Comparison of ENCODE assay signal across 11 mouse cellular contexts in genomic region chr1:192778869-192779514, GRCm38 (mm10). TPM values are rescaled to one million over a fixed set of nuclear protein-coding genes. Genes with fewer than 3 reads are reported as not detected.
DNase-seq lines count a peak whose midpoint lies in the region; ATAC-seq and TF ChIP-seq lines count a peak whose summit lies in the region.
"Had no signal": no experiment of that assay in that cellular context is flagged by ENCODE, and none has a peak within 500 bp of the region (broad histone marks: within the 10 kb centered on the region; RNA-seq: fewer than 3 reads in every experiment).

No protein-coding gene starts in this region.

- DNase-seq in forebrain, postnatal 0 days, result peak; percentile 18
- DNase-seq in lung, postnatal 10 days, result peak; percentile 26
- DNase-seq in lung, adult 2 months, result no peak
- peak; percentile 34 for DNase-seq in kidney, postnatal 14 days
- DNase-seq in midbrain, postnatal 0 days (ENCODE audit: low spot score), result no peak
- no peak for DNase-seq in adrenal gland, adult 2 months
- DNase-seq in layer of hippocampus, postnatal 25 days (ENCODE audit: extremely low spot score in 1 of 2, low spot score in 1 of 2), result no peak
- DNase-seq: adrenal gland, postnatal 10 days had no signal

- WGBS in forebrain, postnatal 0 days, result 59% methylated on average over 6 of the region's 6 CpGs
- WGBS in forebrain, embryonic 13.5 days, result 71% methylated on average over 6 of the region's 6 CpGs
- 37% methylated on average over 6 of the region's 6 CpGs for WGBS in lung, adult 2 months
- 57% methylated on average over 6 of the region's 6 CpGs for WGBS in midbrain, postnatal 0 days

- H3K27ac ChIP-seq in forebrain, postnatal 0 days (ENCODE audit: low read depth, low read length), result peak overlapping the region; percentile 16; the same call in 1 of the 2 replicates
- H3K27ac ChIP-seq in forebrain, embryonic 13.5 days, result no peak overlapping the region
- no peak overlapping the region for H3K27ac ChIP-seq in midbrain, postnatal 0 days (ENCODE audit: low read depth, low read length)
- H3K27ac ChIP-seq: macrophage; neural tube, embryonic 13.5 days had no signal

- no peak for ATAC-seq in forebrain, postnatal 0 days
- ATAC-seq in forebrain, embryonic 13.5 days, result no peak
- ATAC-seq in midbrain, postnatal 0 days (ENCODE audit: low FRiP score), result no peak

- no peak for TF ChIP-seq CTCF in forebrain, postnatal 0 days (IDR thresholded peaks at IDR 0.05; ENCODE audit: low read depth)
- TF ChIP-seq CTCF in lung, adult 2 months (IDR thresholded peaks at IDR 0.05; ENCODE audit: insufficient read depth, low read length), result no peak
- no peak for TF ChIP-seq CTCF in midbrain, postnatal 0 days (IDR thresholded peaks at IDR 0.05)

- no peak overlapping the region for H3K9ac ChIP-seq in forebrain, postnatal 0 days
- no peak overlapping the region for H3K9ac ChIP-seq in forebrain, embryonic 13.5 days
- H3K9ac ChIP-seq in midbrain, postnatal 0 days (replicated peaks; ENCODE audit: low read length, poor library complexity, severe bottlenecking), result no peak overlapping the region
- H3K9ac ChIP-seq: neural tube, embryonic 13.5 days had no signal

- H3K4me1 ChIP-seq in forebrain, postnatal 0 days (ENCODE audit: insufficient read depth), result no peaks in the 10 kb centered on the region
- H3K4me1 ChIP-seq in forebrain, embryonic 13.5 days, result no peaks in the 10 kb centered on the region
- no peaks in the 10 kb centered on the region for H3K4me1 ChIP-seq in lung, adult 2 months (ENCODE audit: control insufficient read depth, insufficient read depth, low read length)
- no peaks in the 10 kb centered on the region for H3K4me1 ChIP-seq in midbrain, postnatal 0 days (ENCODE audit: insufficient read depth, low read length)

- H3K4me3 ChIP-seq in forebrain, postnatal 0 days (ENCODE audit: low read depth, low read length), result no peak overlapping the region
- no peak overlapping the region for H3K4me3 ChIP-seq in forebrain, embryonic 13.5 days
- H3K4me3 ChIP-seq in lung, adult 2 months (replicated peaks; ENCODE audit: extremely low read depth, low read depth, low read length), result no peak overlapping the region
- H3K4me3 ChIP-seq in midbrain, postnatal 0 days (ENCODE audit: low read depth, low read length), result no peak overlapping the region
- H3K4me3 ChIP-seq: neural tube, embryonic 13.5 days had no signal

- H3K27me3 ChIP-seq in forebrain, postnatal 0 days (ENCODE audit: insufficient read depth, low read length), result no peaks in the 10 kb centered on the region
- 0 out of 2 replicates have a peak, but pooled peaks cover 6% of the 10 kb centered on the region for H3K27me3 ChIP-seq in forebrain, embryonic 13.5 days
- H3K27me3 ChIP-seq in midbrain, postnatal 0 days (ENCODE audit: insufficient read depth, low read length), result no peaks in the 10 kb centered on the region
- H3K27me3 ChIP-seq: neural tube, embryonic 13.5 days had no signal

- H3K4me2 ChIP-seq in forebrain, postnatal 0 days (ENCODE audit: low read depth), result no peak overlapping the region
- no peak overlapping the region for H3K4me2 ChIP-seq in forebrain, embryonic 13.5 days
- H3K4me2 ChIP-seq in midbrain, postnatal 0 days (ENCODE audit: low read depth, low read length, poor library complexity, severe bottlenecking), result no peak overlapping the region
- H3K4me2 ChIP-seq: neural tube, embryonic 13.5 days had no signal

- no peaks in the 10 kb centered on the region for H3K9me3 ChIP-seq in forebrain, postnatal 0 days (ENCODE audit: low read length)
- no peaks in the 10 kb centered on the region for H3K9me3 ChIP-seq in forebrain, embryonic 13.5 days (replicated peaks)
- H3K9me3 ChIP-seq in midbrain, postnatal 0 days (ENCODE audit: low read length), result no peaks in the 10 kb centered on the region
- H3K9me3 ChIP-seq: neural tube, embryonic 13.5 days had no signal

- TF ChIP-seq POLR2A in lung, adult 2 months (IDR thresholded peaks at IDR 0.05; ENCODE audit: borderline replicate concordance, extremely low read depth, low read depth, low read length), result no peak

- no peaks in the 10 kb centered on the region for H3K36me3 ChIP-seq in forebrain, postnatal 0 days (ENCODE audit: insufficient read depth)
- no peaks in the 10 kb centered on the region for H3K36me3 ChIP-seq in forebrain, embryonic 13.5 days (ENCODE audit: poor library complexity, severe bottlenecking)
- no peaks in the 10 kb centered on the region for H3K36me3 ChIP-seq in midbrain, postnatal 0 days (ENCODE audit: insufficient read depth, low read length)
- H3K36me3 ChIP-seq: neural tube, embryonic 13.5 days had no signal

RNA-seq across cellular contexts. Expression of gene Hhat, which starts 8.0 kb away (rescaled TPM):
- total RNA-seq in forebrain, postnatal 0 days (2014; rRNA removed), result 2.6 and 2.8 TPM in 2 replicates
- 1.8 TPM in 2 replicates for polyA plus RNA-seq in forebrain, postnatal 0 days (2015; fragmentation: Nextera tagmentation; extraction: Ambion mirVana)
- 2.6 and 3.2 TPM in 2 replicates for polyA plus RNA-seq in forebrain, embryonic 13.5 days (2015; fragmentation: Nextera tagmentation; extraction: Ambion mirVana)
- polyA plus RNA-seq in lung, adult 2 months (2012; rRNA removed), result 2.5 and 2.7 TPM in 2 replicates
- total RNA-seq in midbrain, postnatal 0 days (2014; rRNA removed), result 3.4 and 4.2 TPM in 2 replicates
- 2.5 TPM in 2 replicates for polyA plus RNA-seq in midbrain, postnatal 0 days (2015; fragmentation: Nextera tagmentation; extraction: Ambion mirVana)
- 1 to 10 TPM; 4.9 to 5.6 TPM for total RNA-seq in adrenal gland, adult 2 months (2021)
- polyA plus RNA-seq in adrenal gland, adult 2 months (2012; rRNA removed), result 12.8 and 15.1 TPM in 2 replicates
- total RNA-seq in layer of hippocampus, postnatal 25 days (2021), result 1 to 10 TPM; 1.2 to 1.8 TPM

Comparison
In these comparisons a context has a peak if more than half of its experiments do, and no peak if none do; other contexts are left out.
1. DNase-seq: peak in forebrain, postnatal 0 days (single experiment), lung, postnatal 10 days (single experiment) and kidney, postnatal 14 days (single experiment); none in lung, adult 2 months (single experiment), midbrain, postnatal 0 days (single experiment), adrenal gland, adult 2 months (single experiment) and layer of hippocampus, postnatal 25 days (0 of 2).